Mouse (Mus musculus) telencephalon, adult 2 months (tissue): ENCODE data around the gene Sox12.
A peak's percentile ranks its signal among the peaks of the same experiment; 100 is the strongest.
"Not testable (repeated sequence)": the region's sequence is repeated elsewhere in the genome, so short reads cannot be mapped to it uniquely, and the experiment has no call there.

Experiments used
- DNase-seq: peaks from one replicate; pipeline ENCODE4 v3.0.0-alpha.2; 2011; ENCODE audit warnings: low read depth, low spot score

The Sox12 gene

DNA sequence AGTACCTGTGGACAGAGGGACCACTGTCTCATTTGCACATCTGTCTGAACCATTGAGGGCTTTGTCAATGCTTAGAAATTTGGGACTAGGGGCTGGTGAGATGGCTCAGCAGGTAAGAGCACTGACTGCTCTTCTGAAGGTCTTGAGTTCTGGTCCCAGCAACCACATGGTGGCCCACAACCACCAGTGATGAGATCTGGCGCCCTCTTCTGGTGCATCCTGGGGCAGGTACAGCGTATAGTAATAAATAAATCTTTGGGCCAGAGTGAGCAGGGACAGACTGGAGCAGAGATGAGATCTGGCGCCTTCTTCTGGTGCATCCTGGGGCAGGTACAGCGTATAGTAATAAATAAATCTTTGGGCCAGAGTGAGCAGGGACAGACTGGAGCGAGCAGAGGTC, 38.9 kb downstream of the Sox12 start:
- DNase-seq, result not testable (repeated sequence)

DNA sequence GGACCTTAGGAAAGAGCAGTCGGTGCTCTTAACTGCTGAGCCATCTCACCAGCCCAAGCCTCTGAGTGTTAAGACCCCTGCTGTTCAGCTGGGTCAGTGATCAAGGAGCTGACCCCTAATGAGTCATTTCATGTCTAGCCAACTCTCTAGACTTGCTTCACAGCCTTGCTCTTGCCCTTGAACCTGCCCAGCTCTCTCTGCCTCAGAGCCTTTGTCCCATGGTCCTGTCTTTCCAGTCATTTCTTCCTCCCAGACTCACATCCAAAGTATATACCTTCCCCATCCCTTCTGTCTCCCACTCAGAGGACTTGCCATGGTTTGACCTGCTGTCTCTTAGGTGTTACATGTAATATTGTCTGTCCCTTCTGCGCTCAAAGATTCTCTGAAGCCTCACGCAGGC, 40.6 kb downstream of the Sox12 start:
- DNase-seq, result no peak

DNA sequence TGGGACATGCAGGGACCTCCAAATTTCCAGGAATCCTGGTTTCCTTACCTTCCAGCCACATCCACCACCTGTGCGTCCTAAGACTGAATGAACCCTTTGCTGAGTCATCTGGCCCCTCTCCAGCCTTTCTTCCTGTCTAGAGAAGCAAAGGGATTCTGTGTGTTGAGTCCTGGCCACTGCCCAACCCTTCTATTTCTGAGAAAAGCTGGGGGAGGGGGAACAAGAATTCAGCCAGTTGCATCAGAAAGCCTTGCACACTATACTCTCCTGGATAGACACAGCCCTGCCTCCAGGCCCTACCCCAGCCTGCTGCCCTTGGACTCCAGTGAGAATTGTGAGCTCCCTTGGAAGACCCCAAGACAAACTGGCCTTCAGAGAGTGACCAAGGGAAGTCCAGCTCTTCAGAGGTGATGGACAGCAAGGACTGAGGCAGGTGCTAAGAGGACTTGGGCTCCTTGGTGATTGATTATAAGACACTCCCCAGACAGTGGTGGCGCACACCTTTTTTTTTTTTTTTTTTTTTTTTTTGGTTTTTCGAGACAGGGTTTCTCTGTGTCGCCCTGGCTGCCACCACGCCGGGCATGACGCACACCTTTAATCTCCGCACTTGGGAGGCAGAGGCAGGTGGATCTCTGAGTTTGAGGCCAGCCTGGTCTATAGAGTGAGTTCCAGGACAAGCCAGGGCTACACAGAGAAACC, 47.9 kb downstream of the Sox12 start:
- peak; percentile 17 for DNase-seq

DNA sequence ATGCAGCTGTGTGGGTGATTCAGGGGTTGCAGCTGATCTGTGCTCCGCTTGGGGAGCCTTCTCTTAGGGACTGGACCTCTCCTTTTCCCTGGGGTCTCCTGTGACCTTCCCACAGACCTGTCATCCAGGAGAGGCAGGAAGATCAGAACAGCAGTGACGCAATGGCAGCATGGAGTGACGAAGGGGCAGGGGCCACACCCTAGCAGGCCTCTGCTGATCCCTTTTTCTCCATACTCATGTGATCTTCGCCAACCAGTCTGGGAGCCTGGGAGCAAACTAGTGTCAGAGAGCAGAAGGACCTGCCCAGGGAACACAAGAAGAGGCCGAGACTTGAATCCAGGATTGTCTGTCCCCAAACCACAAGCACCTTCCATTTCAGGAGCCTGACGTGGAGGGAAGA, 48.7 kb downstream of the Sox12 start:
- DNase-seq, result no peak

GRCm38 (mm10) chr2:152347722-152348121, 50.1 kb downstream of the Sox12 start:
- no peak for DNase-seq

DNA sequence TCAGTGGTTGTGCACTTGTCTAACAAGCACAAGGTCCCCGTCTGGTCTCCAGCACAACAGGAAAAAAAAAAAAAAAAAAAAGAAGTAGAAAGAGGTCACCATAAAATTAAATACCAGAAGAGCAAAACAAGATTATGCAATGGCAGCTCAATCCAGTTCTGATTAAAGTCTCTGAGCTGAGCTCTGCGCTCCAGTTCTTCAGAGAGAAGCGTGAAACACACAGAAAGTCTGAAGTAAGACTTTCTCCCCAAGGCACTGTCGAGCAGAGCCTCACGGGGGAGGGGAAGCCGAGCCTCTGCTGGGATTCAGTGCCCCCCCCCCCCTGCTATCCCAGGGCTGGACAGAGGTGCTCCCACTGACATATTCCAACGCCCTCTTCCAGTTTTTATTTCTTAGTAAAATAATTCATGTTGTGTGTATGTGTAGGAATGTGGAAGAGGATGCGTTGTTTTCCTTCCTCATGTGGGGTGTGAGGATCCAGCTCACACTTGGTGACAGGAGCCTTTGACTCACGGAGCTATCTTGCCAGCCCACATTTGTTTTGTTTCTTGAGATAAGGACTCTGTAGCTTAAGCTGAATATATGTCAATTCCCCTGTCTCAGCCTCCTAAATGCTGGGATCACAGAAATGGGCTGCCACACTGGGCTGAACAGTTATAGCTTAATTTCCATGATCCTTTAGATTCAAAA, 50.9 kb downstream of the Sox12 start:
- no peak for DNase-seq

GRCm38 (mm10) chr2:152345393-152345792, 52.5 kb downstream of the Sox12 start:
- no peak for DNase-seq

GRCm38 (mm10) chr2:152344909-152345308, 53.0 kb downstream of the Sox12 start:
- no peak for DNase-seq

DNA sequence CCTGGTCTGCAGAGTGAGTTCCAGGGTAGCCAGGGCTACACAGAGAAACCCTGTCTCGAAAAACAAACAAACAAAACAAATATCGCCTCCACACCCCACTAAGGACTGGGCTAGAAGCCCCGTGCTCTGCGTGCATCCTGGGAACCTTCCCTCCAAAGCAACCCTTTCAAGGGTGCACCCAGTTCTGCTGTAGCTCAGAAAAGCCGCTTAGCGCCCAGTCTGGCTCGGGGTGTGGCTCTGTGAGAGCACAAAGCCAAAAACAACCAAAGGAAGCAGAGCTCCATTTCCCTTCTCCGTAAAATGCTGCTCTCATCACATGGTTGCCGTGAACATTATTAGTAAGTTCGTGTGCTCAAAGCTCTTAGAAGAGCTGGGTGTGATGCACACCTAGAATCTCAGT, 53.5 kb downstream of the Sox12 start:
- no peak for DNase-seq
